Mouse (Mus musculus): Measurements from ENCODE around the gene Mrpl17.

Mrpl17 gene

DNA sequence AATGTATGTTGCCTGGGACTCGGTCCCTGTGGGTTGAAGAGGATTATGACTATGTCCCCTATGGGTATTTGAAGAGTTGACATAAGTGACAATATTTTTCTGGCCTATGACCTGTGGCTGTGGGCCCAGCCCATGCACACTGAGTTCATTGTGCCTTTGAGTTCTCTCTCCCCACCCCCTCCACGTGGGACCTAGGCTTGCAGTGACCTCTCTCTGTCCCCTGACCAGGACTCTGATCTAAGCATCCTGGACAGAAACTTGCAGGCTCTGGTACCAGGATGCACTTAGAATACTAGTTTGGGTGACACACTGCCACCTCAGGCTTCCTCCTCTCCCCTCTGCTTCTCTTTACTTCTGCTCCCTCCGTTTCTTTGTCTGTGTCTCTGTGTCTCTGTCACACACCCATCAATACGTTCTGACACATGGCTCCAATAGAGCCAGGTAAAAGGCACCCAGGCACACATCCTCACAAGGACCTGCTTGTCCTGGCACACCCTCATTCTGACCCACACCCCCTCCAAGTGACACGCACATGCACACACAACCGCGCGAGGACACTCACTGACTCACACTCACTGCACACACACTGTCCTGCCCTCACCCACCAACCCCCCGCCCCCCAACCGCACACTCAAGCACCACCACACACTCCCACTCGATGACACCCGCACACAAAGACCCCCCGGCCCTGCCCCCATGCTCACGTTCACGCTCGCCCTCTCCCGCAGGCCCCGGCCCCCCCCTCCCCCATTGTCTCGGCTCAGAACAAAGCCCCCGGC, 24.2 kb downstream of the Mrpl17 start:
- DNase-seq (ENCODE audit: low spot score), result no peak

DNA sequence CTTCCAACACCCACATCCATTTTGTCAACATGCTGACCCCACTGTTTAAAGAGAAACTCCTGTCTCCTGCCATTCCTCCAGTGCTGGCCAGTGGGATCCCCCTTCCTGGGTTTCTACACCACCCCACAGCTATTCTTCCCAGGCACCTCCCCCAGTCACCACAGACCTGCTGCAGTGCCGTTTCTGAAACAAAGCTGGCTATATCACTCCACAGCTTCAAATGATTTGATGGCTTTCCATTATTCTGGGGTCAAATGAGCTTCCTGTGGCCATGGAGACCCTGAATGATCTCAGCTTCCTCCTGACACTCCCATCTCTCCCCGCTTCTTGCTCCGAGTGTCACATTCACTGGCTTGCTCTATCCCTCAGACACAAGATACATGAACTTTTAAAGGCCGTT, 26.3 kb downstream of the Mrpl17 start:
- DNase-seq (ENCODE audit: low spot score), result no peak

DNA sequence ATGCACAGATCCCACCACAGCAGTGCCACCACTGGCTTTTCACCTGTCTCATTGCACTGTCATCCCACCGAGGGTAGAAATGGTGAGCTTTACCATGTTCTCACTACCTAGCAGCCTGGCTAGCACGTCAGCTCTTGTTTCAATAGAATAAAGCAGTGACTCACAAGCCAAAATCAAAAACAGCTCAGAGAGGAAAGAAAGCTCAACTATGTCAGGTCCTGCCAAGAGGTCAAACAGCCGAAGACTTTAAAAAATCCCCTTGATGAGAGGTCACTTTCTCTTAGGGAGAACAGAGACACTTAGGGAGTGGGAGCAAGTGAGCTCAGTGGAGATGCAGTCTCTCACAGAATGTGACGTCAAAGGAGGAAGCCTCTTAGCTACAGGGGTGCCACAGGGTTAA, 27.0 kb downstream of the Mrpl17 start:
- no peak for DNase-seq (ENCODE audit: low spot score)

DNA sequence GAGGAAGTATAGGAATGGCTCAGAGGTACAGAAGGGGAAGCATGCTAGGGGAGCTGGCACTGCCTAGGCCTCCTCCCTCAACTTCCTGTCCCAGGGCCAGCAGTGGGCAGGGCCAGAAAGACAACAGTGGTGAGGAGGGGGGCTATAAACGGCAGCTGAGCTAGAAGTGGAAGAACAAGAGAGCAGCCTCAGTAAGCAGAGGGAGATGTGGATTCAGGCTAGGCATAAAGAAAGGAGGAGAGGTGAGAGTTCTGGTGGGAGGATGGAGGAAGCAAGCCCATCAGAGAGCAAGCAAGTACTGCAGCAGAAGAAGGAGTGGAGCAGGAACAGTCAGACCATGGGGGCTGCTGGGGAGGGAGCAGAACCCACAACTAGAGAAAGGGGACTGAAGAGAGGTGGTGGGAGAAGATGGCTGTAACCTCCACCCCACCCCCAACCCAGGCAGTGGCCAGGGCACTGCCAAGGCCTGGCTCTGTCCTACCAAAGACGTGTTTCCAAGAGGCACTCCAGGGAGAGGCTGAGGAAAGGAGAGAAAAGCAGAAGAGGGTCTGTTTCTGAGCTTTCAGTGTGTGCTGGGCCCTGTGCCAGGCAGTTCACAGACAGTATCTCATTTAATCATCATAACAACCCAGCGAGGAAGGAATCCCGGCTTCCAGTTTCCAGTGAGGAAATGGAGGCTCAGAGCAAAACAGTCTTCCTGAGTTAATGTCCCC, 32.2 kb downstream of the Mrpl17 start:
- no peak for DNase-seq (ENCODE audit: low spot score)

DNA sequence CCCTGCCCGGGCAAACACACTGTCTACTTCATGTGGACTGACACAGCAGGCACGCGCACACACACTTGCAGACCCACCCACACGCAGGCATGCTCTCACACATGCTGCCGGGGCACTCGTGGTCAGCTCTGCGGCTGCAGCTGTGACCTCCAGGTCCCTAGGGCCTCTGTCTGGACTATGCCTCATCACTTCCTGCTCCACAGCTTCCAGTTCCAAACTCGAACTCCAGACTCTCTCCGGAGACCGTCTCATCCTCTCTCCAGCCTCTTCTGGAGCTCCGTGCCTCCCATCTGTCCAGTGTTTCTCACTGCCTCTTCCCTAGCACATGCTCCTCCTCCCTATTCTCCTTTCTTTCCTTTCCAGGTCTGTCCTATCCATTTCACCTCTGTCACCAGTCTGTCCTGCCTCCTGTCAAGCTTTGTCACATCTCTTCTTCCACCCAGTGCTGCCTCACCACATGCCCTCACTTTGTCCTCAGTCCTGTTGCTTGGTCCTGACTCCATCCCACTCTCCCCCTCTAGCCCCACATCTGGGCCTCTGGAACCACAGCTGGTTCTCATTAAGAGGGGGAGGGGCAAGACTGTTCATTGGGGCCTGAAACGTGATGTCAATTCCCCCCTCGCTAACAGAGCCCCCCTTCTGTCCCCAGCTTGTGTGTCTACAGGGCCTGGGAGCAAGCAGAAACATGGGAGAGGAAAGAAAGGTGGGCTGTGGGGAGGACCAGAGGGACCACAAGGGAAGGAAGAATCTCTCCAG, 32.9 kb downstream of the Mrpl17 start:
- DNase-seq (ENCODE audit: low spot score), result no peak

DNA sequence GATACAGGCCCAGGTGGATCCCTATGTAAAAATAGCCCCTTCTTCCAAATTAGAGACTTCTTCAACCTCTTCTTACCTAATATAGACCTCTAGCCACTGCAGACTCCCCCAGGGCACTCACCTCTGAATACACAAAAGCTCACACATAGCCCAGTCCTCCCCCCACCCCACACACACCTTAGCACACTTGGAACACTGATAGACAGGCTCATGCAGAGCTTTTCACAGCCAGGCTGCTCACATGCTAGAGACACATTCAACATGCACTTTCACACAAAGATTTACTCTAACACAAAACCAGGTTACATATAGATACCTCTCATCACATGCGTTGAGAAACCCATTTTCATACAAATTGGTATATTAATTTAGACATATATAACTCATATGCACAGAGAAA, 33.6 kb downstream of the Mrpl17 start:
- DNase-seq (ENCODE audit: low spot score), result no peak

DNA sequence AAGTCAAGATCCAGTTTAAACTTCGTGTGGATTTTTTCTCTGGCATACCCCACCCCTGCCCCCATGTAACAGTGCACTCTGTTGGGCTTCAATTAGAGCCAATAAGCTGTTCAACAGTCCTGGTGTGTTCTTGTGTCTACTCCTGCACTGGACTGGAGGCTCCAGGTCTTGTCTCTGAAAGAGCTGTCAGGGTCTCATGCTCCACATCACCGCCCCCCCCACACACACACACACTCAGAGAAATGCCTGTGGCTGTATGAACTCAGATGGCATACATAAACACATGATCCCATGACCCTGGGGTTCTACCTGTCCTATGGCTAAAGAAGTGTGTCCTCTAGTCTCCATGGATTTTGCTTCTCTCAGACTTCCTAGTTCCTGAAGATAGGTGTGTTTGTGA, 34.9 kb downstream of the Mrpl17 start:
- DNase-seq (ENCODE audit: low spot score), result no peak

DNA sequence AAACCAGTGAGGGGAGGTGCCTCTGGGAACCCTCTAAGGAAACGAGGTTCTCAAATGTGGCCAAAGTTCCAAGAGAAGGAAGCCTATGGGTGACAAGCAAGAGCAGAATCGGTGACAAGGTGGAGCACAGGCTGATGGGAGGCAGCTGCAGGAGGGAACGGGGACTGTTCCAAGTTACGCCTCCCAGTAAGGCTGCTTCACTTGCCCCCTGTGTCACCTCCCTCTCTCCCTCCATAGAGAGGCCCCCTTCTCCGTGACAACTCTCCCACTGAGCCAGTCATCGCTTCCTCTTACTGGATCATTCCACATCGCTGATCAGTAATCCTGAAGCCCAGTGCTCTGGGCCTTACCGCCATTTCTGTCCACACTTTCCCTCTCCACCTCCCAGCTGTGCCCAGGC, 36.2 kb downstream of the Mrpl17 start:
- DNase-seq (ENCODE audit: low spot score), result no peak

DNA sequence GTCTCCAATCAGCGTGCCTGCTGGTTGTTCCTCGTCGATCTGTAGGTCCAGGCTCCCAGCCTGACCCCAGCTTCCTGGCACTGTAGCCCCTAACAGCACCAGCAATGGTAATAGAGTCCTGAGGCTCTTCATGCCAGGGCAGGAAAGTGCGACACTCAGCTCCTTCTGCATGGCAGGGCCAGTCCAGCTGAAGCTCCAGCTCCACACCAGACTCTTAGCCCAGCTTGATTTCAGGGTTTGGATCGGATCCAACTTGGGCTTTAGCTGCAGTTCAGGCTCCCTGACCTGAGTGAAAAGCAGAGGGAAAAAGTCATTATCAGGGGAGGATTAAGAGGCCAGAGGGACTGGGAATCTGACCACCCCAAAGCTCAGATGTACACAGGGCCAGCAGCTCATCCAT, 37.9 kb downstream of the Mrpl17 start:
- no peak for DNase-seq (ENCODE audit: low spot score)

DNA sequence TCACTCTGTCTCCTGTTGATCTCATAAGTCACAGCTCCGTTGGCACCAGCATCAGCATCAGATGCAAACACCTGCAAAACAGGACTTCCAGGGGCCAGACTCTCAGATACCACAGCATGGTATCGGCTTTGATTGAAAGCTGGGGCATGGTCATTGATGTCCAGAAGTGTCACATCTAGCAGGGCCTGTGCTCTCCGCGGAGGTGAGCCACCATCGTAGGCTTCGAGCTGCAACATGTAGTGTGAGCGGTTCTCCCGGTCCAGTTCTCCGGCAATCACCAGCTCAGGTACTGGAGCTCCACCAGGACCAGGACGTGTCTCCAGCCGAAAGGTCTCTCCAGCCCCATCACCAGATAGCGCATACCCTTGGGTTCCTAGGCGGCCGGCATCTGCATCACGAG, 38.6 kb downstream of the Mrpl17 start:
- no peak for DNase-seq (ENCODE audit: low spot score)

DNA sequence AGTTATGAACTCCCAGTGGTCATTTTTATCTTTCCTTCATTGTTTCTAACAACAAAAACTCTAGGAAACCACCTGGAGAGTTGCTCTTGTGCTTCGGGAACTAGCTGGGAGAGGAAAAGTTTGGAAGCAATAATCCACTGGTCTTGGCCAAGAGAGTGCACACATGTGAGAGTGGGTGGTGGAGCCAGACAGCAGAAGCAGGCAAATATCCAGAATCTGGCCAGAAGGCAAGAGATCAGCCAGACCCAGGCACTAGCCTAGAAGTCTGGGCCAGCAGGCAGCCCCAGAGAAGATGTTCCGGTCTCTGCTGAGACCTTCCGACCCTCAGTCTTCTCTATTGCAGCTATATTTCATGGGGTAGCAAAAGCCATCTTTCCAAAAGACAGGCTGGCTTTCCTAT, 40.9 kb downstream of the Mrpl17 start:
- no peak for DNase-seq (ENCODE audit: low spot score)

DNA sequence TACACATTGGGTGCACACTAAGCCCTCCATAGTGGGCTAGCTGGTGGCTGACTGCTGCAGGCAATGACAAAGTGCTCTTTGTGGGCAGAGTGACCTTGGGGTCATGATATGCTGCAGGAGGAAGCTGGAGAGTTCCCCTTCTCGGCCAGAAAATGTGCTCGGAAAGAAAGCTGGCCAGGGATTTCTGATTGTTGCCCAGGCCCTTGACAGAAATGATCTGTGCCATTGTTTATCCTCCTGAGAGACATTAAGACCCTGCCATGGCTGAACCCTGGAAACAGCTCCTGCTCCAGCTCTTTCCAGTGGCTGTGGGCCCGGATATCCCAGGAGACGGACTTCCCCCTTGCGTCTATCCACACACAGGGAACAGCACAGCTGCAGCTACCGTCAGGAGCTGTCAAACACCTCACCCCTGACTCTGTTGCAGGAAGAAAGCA, 43.2 kb downstream of the Mrpl17 start:
- no peak for DNase-seq (ENCODE audit: low spot score)

DNA sequence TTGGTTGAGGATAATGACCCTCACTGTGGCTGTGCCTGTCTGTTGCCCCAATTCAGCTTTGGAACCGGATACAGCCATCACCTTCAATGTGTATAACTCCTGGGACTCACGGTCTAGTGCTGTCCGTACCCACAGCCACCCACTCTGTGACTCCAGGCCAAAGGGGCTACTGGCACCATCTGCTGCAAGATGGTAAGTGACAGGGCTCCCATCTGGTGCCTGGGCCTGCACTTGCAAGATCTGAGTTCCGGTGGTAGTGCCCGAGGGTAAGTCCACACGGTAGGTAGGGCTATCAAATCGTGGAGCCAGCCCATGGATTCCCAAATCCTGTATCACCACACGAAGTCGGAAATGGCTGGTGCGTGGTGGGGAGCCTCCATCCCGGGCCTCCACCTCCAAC, 46.6 kb downstream of the Mrpl17 start:
- DNase-seq (ENCODE audit: low spot score), result no peak

DNA sequence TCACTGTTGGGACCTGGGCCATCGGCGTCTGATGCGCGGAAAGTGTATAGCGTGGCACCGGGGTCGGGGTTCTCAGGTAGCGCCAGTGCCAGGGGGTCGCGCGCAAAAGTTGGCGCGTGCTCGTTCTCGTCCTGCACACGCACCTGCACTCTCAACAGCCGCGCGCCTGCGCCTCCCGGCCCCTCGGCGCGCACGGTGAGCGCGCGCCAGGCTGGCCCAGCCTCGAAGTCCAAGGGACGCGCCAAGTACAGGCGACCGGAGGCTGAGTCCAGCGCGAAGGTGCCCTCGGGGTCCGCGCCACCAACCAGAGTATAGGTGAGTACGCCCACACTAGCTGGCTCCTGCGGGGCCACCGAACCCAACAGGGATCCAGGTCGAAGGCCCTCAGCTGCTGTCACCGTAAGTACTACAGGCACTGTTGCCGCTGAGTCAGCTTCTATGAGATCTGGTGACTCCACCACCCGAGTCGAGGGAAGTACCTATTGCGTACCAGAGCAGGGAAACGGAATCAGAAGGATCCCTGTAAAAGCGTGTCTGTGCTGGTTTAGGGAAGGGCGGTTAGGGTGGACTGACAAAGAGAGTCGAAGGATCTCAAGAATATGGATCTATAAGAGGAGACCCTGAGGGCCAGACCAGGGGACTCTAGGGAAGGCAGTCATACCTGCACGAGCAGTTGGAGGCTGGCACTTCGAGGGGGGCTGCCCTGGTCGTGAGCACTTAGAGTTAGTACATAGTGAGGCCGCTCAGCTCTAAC, 48.2 kb downstream of the Mrpl17 start:
- no peak for DNase-seq (ENCODE audit: low spot score)

DNA sequence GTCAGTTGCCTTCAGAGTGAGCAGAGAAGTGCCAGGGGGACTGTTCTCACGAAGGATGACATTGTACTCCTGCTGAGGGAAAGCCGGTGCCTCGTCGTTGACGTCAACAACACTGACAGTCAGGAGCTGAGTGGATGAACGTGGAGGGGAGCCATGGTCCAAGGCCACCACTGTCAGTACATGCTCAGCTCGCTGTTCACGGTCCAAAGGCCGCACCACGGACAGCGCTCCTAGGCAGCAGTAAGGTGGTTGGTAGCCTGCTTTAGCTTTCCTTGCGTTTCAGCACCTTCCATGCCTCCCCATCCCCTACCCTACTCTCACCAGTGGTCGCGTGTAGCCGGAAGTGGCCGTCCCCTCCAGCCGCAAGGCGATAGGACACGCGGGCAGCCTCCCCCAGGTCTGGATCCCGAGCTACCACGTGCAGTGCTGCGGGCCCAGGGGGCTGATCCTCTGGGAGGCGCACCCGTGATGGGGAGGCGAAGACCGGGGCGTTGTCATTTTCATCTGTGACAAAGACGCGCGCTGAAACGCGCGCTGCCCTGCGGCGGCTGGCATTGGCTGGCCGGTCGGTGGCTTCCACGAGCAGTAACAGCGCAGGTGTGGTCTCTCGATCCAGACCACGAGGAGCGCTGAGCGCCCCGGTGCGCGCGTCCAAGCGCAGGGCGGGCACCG, 49.0 kb downstream of the Mrpl17 start:
- DNase-seq (ENCODE audit: low spot score), result no peak

DNA sequence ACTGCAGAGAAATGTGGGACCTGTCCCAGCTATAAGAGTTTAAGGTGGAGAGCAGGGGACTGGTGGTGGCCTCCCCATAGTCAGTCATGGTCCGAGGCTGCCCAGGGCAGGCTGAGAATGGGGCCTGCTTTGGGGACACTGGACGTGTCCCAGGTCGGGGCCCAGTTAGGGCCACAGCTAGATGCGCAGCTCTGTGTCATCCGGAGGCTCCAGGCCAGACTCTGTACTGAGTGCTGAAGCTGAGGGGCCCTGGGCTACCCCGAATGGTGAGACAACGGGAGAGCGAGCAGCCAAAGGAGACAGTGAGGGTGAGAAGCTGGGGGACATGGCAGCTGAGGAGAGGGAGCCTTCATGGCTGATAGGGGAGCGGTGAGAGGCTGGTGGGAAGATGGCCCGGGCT, 57.6 kb downstream of the Mrpl17 start:
- no peak for DNase-seq (ENCODE audit: low spot score)
